Mouse (Mus musculus): ENCODE measurements around the gene Tmem240.
"Not testable (repeated sequence)": the region's sequence is repeated elsewhere in the genome, so short reads cannot be mapped to it uniquely, and the experiment has no call there.

Tmem240 gene

DNA sequence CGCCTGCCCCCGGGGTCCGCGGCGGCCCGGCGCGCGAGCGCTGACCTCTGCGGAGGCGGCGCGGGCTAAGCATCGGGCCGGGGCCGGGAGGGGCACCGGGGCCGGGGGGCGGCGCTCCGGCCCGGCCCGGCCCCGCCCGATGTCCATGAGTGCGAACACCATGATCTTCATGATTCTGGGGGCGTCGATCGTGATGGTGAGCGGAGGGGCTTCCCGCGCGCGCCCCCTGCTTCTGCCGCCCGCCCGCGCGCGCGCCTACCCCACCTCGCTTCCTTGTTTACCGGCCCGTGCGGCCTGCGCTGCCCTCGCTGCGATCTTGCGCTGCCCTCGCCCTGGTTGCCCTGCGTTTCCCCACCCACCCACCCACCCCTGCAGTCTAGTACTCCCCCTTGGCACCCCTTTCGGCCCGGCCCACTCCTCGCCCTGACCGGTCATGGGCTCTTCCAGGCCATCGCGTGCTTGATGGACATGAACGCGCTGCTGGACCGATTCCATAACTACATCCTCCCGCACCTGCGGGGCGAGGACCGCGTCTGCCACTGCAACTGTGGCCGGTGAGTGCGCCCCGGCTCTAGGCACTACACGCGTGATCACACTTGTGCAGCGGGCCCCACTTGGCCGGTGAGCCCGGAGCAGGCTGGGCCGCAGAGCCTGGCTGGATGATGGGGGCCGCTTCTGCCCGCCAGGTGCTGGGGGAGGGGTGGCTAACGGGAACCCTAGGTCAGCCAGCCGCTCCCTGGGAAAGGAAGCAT, 527 bp downstream of the Tmem240 start:
- no peak for DNase-seq (ENCODE audit: low read depth)

DNA sequence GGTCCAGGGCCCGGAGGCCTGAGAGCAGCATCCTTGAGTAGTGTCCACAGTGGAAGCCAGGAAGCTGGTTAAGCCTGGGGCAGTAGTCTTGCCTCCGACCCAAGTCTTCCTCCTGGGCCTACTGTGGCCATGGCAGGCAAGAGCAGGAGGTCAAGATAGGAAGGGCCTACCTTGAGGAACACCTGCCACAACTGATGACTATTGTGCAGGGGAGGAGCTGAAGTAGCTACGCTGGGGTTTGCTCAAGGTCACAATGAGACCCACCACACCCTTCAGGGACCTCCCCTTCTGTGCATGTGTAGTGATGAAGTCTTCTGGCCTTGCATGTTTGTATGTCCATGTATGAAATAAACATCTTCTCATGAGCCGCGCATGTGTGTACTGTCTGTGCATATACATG, 1.2 kb downstream of the Tmem240 start:
- DNase-seq (ENCODE audit: low read depth), result no peak

DNA sequence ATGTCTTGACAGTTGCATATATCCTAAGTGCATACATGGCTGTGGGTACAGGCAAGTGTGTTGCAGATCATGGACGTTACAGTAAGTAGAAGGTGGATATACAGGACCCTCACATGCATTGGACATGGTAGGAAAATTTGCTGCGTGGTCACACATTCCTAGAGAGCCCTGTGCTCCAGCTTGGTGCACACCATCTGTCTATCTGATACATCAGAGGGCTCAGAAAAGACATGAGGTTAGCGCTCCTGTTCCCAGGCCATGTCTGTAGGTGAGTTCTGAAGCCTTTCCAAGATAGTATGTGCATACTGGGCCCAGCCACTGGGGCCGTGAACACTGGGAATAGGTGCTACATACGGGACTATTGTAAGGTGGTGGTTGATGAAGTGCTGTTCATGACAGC, 1.8 kb downstream of the Tmem240 start:
- no peak for DNase-seq (ENCODE audit: low read depth)

DNA sequence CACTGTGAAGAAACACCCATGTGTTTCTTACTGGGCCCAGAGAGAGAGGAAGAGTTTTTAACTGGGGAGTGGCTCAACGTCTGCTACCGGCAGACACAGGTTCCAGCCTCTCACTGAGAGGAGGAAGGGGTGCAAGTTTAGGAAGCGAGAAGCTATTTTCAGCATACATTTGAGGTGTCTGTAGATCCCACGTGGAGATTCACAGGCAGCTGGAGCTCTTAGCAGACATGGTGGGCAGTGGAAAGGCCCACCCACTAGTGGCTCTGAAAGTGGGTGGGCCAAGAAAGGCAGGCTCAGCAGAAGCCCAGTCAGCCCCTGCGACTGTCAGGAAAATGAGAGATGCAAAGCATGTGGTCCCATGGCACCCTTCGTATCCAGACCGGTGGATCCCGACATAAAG, 3.7 kb downstream of the Tmem240 start:
- DNase-seq (ENCODE audit: low read depth), result no peak

DNA sequence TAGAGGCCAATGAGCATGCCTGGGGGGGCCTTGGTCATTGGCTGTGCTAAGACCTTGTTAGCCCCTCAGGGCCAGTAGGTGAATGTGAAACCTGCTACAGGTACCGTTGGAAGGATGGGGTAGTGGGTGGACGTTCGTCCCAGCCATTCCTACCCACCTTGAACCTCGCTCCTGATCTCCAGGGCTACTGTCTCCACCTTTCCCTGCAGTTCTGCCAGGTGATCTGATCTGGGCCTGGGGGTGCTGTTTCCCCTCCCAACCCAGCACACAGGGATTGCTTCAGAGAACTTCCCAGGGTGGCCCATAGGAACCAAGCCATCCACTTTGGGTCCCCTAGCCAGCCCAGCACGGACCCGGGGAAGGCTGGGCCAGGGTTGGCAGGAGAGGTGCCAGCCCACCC, 4.6 kb downstream of the Tmem240 start:
- DNase-seq (ENCODE audit: low read depth), result no peak

DNA sequence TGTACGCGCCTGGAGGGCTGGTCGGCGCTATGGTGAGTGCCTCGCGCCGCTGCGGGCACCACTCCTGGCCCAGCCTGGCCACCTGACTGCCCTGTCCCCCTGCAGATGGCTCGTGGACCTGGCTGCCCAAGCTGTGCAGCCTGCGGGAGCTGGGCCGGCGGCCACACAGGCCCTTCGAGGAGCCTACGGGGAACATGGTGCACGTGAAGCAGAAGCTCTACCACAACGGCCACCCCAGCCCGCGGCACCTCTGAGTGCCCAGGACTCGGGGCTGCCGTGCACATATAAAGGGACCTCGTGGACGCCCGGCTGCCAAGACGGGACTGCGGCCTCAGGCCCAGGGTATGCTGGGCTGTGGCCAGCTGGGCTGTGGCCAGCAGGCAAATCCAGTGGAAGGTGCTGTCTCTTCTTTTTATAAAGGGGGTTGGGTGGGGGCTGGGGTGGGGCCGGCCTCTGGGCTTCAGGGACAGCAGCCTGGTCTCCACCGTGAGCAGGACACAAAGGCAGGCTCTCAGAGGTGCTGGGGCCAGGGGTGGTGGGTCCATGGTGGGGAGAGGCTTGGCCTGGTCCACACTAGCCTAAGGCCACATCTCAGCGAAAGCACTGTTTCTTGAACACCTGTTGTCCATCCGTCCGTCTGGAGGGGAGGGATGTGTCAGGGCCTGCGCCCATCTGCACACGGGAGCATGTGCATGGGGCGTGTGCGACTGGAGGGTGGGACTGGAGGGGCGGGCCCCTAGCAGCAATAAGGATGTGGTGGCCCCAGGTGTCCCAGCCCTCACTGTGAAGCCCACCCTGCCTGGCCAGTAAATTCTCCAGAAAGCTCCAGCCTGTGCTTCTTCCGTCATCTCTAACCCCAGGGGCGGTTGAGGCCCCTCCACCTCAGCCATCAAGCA, 5.4 kb downstream of the Tmem240 start:
- DNase-seq (ENCODE audit: low read depth), result no peak

DNA sequence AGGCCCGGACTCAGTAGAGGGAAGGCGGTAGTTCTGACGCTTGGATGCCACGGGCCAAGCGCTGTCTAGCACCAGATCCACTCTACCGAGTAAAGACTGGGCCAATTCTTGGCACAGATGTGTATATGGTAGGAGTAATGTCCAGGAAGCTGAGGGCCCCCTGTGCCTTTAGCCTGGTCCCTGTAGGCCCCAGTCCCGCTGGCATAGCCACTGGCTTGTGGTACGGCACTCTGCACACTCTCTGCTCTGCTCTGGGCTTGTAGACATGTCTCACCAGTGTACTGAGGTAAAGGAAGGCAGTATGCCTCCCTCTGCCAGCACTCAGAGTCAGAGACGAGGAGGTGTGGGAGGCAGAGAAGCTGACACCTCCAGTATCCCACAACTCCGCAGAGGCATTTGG, 6.1 kb downstream of the Tmem240 start:
- DNase-seq (ENCODE audit: low read depth), result not testable (repeated sequence)

DNA sequence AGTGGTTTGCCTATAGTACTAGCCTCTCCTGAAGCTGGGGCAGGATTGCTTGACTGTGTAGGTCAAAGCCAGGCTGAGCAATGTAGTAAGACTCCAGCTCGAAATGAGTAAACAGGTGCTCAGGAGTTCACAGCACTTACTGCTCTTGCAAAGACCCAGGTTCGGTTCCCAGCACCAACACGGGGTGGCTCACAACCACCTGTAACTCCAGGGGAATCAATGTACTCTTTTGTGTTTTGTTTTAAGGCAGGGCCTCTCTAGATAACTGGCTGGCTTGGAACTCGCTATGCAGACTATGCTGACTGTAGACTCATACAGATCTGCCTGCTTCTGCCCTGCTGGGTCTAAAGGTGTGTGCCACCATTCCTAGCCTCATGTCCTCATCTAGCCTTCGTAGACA, 8.1 kb downstream of the Tmem240 start:
- DNase-seq (ENCODE audit: low read depth), result no peak

DNA sequence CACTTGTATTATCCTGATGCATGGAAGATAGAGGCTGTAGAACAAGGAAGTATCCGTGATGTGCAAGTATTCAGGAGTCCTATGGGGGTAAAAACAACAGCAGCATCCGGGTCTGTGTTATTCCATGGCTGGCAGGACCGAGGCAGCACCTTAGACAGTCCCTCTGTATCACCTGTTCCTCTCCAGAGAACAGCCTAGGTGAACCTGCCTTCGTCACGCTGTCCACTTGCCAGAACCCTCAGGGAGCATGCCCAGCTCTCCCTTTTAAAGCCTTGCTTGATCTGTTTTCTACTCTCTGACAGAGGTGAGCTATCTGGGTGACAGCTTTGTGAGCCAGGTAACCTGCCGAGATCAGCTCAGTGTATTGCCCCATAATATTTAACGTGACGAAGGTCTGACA, 9.9 kb downstream of the Tmem240 start:
- no peak for DNase-seq (ENCODE audit: low read depth)

DNA sequence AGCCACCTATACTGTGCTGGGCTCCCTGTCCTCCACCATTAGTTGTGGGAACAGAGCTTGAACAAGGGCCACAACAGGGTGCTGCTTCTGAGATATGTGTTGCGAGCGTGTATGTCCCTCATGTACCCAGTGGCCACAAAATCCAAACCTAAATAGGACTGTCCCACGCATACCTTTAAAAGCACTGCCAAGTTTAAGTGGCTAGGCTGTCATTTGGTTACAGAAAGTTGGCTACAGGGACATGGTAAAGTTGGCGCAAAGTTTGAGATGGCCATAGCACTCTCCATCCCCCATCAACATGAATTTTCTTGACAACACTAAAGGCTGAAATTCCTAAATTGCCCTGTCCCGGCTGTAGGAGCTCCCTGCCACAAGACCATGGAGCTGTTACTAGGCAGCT, 10.5 kb downstream of the Tmem240 start:
- no peak for DNase-seq (ENCODE audit: low read depth)

DNA sequence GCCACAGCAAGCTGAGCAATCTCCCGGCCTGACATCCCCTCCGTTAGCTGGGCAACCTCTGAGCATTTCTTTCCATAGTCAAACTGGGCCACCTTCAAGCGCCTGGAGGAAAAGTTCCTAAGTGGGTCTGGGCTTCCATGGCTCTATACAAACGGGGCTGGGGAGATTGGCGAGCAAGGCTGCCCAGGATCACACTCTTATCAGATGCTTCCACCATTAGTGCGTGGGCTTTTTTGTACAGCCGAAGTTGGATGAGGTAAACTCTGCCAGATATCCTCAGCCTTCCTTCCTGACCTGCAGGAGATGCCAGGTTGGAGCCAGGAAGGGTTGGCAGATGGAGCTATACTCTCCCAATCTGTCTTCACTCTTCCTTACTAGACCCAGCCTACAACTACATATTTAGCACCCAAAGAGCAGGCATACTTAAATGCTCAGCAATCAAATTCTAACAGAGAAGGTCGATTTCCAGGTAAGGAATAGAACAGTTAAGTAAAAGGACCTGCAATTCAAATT, 11.5 kb downstream of the Tmem240 start:
- DNase-seq (ENCODE audit: low read depth), result no peak

DNA sequence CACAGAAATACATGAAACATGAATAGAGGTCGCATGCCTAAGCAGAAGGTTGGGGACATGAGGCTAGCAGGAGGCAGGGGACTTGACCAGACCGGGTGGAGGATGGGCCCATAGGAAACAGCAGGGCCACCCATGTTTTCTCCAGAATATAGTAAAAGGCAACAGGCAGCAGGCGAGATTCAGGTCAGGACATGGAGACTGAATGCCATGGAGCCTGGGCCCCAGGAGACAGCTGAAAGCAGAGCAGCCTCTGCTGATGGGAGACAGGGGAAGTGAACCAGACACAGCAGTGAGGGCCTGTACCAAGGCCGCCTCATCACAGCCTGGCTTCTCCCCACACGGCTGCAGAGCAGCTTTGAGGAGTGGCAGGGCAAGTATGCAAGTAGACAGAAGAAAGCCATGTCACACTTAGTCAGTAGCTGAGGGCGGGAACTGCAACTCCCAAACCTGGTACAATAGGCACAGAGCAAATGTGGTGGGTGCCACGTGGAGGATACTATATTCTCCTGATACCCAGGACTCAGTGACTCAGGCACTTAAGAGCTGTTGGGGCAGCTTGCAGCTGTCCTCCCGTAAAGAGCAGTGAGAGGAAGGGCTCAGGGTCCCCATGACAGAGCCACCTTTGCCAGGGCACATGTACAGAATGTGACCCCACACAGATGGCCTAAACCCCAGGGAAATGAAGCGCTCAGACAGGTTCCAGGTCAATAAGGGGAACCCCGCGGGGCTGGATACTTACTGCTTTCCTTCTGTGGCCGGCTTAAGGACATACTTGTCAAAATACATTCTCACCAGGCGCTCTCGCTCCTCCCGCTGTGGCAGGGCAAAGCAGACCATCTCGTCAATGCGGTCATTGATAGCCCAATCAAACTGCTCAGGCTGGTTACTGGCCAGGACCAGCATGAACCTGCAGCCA, 12.2 kb downstream of the Tmem240 start:
- no peak for DNase-seq (ENCODE audit: low read depth)

DNA sequence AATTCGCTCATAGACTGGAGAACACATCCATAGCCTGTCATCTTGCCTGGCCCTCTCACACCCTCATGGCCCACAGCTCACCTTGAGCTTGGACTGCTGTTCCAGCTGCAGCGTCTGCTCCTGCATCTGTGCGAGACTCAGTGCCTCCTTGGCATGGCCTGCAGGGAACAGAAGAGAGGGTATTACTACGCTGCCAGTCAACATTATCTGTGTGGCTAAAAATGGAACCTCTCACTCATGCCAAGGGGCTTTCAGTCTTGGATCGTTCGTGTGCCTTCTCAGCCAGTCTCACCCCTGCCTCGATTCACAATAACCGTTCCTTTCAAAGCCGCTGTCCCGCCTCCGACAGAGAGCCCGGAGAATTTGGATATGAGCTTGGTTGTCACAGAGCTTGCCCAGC, 22.4 kb downstream of the Tmem240 start:
- DNase-seq (ENCODE audit: low read depth), result no peak

DNA sequence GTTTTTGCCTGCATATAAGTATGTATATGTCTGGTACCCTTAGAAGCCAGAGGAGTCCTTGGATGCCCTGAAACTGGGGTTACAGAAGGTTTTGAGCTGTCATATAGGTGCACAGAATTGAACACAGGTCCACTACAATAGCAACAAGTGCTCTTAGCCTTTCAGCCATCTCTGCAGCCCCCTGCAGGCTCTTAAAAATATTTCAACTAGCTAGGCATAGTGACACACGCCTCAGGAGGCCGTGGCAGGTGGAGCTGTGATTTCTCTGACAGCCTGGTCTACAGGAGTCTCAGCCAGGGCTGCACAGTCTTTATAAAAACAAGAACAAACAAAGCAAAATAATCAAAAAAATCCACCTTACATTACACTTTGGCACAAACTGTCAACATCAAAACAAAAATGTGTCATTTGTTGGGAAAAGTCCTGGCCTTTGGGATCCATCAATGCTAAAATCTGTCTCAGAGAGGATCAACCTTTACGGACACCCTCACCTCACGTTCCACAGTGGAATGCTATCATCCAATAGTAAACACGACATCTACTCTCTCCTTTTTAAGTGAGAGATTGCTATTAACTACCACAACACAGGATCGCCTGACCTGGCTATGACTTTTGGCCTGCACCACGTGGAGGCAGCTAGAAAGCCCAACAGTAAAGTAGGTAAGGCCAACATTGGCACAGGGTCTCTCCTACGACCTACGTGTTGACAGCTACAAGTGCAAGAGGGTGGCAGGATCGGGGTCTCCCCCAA, 25.4 kb downstream of the Tmem240 start:
- DNase-seq (ENCODE audit: low read depth), result peak; percentile 59

DNA sequence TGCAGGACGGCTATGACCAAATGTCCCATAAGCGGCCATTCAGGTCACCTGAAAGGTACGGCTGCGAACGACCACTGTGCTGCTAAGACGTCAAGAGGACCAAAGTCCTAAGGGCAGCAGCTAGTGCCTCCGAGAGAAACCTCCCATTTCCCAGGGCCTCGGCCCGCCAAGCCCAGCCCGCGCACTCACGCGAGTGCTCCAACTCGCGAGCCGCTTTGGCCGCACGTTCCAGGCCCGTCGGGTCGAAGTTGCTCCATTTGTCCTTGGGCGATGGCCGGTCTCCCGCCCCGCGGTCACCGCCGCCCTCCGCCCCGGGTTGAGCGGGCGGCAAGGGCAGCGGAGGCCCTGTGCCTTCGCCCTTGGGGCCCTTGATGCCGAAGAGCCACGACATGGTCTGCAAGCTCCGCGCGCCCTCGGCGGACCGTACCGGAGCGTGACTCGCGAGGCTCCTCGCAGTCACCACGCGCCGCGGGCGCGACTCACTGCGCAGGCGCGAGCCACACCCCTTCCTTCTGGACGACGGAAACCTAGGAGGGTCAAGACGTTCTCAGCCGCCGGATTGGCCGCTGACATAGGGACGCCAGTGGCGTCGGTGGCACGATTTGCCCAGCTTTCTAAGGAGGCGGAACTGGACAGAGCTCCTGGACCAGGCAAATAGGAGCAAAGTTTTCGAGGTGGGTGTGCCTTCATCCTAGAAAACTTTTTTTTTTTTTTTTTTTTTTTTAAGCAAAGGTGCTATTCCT, 26.2 kb downstream of the Tmem240 start, which contains the start of gene Atad3a:
TSS of gene Atad3a (minus strand) at position 481 of the 743 bp plus-strand sequence.
- peak; percentile 93 for DNase-seq (ENCODE audit: low read depth)

DNA sequence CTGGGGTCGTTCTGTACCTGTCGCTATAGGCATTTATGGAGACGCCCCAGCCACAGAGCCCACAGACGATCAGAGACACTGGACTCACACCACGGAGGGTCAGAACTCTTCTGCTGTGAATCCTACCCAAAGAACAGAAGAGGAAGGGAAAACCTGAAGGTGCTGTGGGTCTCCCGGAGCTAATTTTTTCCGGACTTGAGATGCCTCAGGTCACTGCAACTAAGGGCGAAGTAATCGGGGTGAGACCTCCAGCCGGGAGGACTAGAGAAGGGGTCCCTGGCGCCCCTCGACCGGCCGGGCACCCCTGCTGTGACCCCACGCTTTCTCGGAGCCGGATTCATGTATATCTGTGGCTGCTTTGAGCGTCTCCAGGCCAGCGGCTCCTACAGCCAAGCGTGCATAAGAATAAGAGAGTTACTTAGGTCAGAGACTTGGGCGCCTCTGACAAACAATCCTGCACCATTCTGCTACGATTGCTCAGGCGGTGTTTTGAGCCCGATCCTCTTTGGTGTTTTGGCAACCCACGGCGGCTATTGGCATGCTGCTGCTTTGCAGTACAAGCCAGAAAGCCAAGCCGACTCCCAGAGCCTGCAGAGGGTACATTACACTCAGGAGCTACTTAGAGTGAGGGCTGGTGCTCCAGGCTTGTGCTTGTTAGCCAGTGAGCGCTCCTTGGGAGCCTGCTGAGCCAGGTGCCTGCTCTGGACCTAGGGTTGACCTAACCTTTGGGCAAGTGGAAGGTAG, 26.9 kb downstream of the Tmem240 start:
- no peak for DNase-seq (ENCODE audit: low read depth)

DNA sequence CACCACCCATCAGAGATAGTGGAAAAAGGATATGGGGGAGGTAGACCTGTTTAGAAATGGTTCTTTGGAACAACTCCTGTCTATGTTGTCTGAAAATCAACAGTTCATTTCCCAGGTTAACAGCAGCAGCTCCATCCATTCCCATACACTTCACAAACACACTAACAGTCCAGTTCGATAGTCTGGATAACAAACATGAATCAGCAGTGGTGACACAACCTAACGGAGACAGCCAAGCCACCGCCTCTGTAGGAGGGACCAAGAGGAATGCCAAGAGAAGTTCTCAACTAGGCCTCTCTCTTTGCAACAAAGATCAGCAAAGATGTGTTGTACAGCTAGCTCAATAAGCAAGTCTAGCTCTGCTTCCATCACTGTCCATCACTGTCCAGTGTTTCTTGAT, 27.8 kb downstream of the Tmem240 start:
- DNase-seq (ENCODE audit: low read depth), result no peak

DNA sequence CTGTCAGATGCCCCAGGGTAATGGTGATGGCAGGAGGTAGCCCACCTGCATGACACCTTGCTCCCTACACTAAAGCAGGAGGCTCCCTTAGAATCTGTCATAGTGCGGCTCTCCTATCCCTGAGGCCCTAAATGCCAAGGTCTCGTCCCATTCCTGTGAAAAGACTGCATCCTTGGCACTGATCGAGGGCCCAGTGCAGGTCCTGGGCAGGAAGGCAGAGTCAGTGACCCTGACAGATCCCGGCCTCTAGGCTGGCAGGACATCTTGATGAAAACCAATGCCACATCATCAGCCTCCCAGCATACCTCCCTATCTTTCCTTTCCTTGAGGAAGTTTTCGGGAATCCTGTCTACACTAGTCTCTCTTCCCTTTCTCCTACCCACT, 34.9 kb downstream of the Tmem240 start:
- no peak for DNase-seq (ENCODE audit: low read depth)

DNA sequence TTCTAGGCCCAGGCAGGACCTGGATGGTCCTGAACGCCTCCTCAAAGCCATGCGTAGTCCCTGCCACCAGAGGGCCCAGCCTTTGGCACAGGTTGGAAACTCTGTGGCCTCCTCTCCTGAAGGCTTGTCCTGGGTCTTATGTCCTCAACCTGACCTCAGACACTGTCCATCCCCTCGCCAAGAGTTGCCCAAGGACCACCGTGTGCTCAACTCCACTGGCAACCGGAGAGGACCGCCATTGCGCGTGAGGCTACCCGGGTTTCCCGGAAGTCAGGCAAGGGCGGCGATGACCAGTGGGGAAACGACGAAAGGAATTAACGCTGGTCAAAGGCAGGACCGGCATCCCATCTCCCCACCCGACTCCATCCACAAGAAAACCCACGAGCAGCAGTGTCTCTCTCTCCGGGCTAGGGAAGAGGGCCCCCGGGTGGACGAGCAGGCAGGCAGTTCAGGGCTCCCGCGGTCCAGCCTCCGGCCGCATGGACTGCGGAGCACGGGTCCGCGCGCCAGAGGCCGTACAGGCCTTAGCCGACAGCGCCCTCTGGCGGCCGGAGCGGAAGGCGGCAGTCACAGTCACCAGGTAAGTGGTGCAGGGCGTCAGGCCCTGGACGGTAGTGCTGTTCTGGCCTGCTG, 35.4 kb downstream of the Tmem240 start:
- DNase-seq (ENCODE audit: low read depth), result peak; percentile 77
